Mouse (Mus musculus) embryonic fibroblast, embryonic 13.5 days (primary cell): Measurements from ENCODE around the gene Gsk3a. TPM values are rescaled to one million over a fixed set of nuclear protein-coding genes. Genes with fewer than 3 reads are reported as not detected.

Source experiments
- H3K27ac ChIP-seq: 2 replicates; pipeline ENCODE4 v1.5.1; 2012; ENCODE audit warnings: low read length, control low read depth, inconsistent platforms; ENCODE audit not compliant: insufficient read depth
- H3K4me1 ChIP-seq: 2 replicates; pipeline ENCODE4 v1.6.1; 2011; ENCODE audit warnings: low read length; ENCODE audit not compliant: control insufficient read depth, insufficient read depth
- H3K4me3 ChIP-seq: 2 replicates; pipeline ENCODE4 v1.5.1; 2011; ENCODE audit warnings: mild to moderate bottlenecking, control low read depth, low read length; ENCODE audit not compliant: insufficient read depth
- CTCF ChIP-seq: IDR thresholded peaks from 2 replicates; pipeline ENCODE4 v1.5.1; 2011; ENCODE audit warnings: mild to moderate bottlenecking, control low read depth, low read length, moderate library complexity, borderline replicate concordance; ENCODE audit not compliant: insufficient read depth
- POLR2A ChIP-seq: IDR thresholded peaks from 2 replicates; pipeline ENCODE4 v1.6.1; 2011; ENCODE audit warnings: low read depth, mild to moderate bottlenecking, control low read depth, low read length, moderate library complexity
- polyA plus RNA-seq: library from polyadenylated mRNA; stranded (reverse); fragments of >200 nt; gene quantifications from 2 replicates; pipeline ENCODE4 v1.2.4, GENCODE M21; 2011; ENCODE audit warnings: low read depth; ENCODE audit not compliant: missing spikeins, insufficient read length

The Gsk3a gene
- polyA plus RNA-seq, 1 experiment = 70.6 TPM

- peak within 1 kb of the TSS; percentile 79 for H3K4me3 ChIP-seq
- peaks cover 9% of the 10 kb centered on the region; the same call in 1 of the 2 replicates for H3K4me1 ChIP-seq
- peak within 1 kb of the TSS; percentile 93 for H3K27ac ChIP-seq
- TF ChIP-seq POLR2A (peak; percentile 83), CTCF (no peak)
Observed at GRCm38 (mm10) chr7:25250141-25250972, 12.7 kb upstream of the Gsk3a start, which contains the start of gene Erf. Gene Erf, minus strand, starts transcription at chr7:25250761.

GRCm38 (mm10) chr7:25249314-25250140 lies 11.9 kb upstream of the Gsk3a start:
- no peak for TF ChIP-seq CTCF
- peak; percentile 41; the same call in 1 of the 2 replicates for TF ChIP-seq POLR2A
- peak overlapping the region; percentile 79 for H3K4me3 ChIP-seq
- peaks cover 9% of the 10 kb centered on the region; the same call in 1 of the 2 replicates for H3K4me1 ChIP-seq

GRCm38 (mm10) chr7:25248846-25249313 lies 11.2 kb upstream of the Gsk3a start:
- Histone ChIP-seq H3K27ac (peak overlapping the region; percentile 80), H3K4me3 (peak overlapping the region; percentile 79), H3K4me1 (peaks cover 9% of the 10 kb centered on the region; the same call in 1 of the 2 replicates)
- TF ChIP-seq POLR2A = no peak; the same call in 1 of the 2 replicates
- TF ChIP-seq CTCF = no peak

More at GRCm38 (mm10) chr7:25249314-25250140, 11.9 kb upstream of the Gsk3a start:
- peak overlapping the region; percentile 80 for H3K27ac ChIP-seq

GRCm38 (mm10) chr7:25248018-25248647 lies 10.5 kb upstream of the Gsk3a start:
- peak overlapping the region; percentile 79 for H3K4me3 ChIP-seq
- TF ChIP-seq POLR2A = no peak
- TF ChIP-seq CTCF = no peak
- H3K4me1 ChIP-seq = peaks cover 9% of the 10 kb centered on the region; the same call in 1 of the 2 replicates

GRCm38 (mm10) chr7:25247498-25247897 lies 9.8 kb upstream of the Gsk3a start:
- TF ChIP-seq POLR2A (no peak), CTCF (no peak)
- Histone ChIP-seq H3K4me3 (peak overlapping the region; percentile 79), H3K27ac (peak overlapping the region; percentile 37), H3K4me1 (peaks cover 9% of the 10 kb centered on the region; the same call in 1 of the 2 replicates)

More at GRCm38 (mm10) chr7:25248018-25248647, 10.5 kb upstream of the Gsk3a start:
- peak overlapping the region; percentile 44 for H3K27ac ChIP-seq

GRCm38 (mm10) chr7:25246759-25247137 lies 9.1 kb upstream of the Gsk3a start:
- peaks cover 9% of the 10 kb centered on the region; the same call in 1 of the 2 replicates for H3K4me1 ChIP-seq
- peak overlapping the region; percentile 79 for H3K4me3 ChIP-seq
- TF ChIP-seq CTCF (no peak), POLR2A (no peak)
- H3K27ac ChIP-seq = peak overlapping the region; percentile 43

- Histone ChIP-seq H3K4me1 (peaks cover 13% of the 10 kb centered on the region; the same call in 1 of the 2 replicates), H3K27ac (peak overlapping the region; percentile 43), H3K4me3 (peak overlapping the region; percentile 79)
- TF ChIP-seq POLR2A (no peak), CTCF (no peak)
Observed at GRCm38 (mm10) chr7:25246079-25246758, 8.6 kb upstream of the Gsk3a start.

GRCm38 (mm10) chr7:25244562-25245369 lies 7.1 kb upstream of the Gsk3a start:
- no peak for TF ChIP-seq POLR2A
- TF ChIP-seq CTCF = no peak
- Histone ChIP-seq H3K4me3 (no peak overlapping the region), H3K4me1 (peaks cover 18% of the 10 kb centered on the region; the same call in 1 of the 2 replicates), H3K27ac (no peak overlapping the region)
